Mouse (Mus musculus): ENCODE data around the gene Hist1h4c. TPM values are rescaled to one million over a fixed set of nuclear protein-coding genes. Genes with fewer than 3 reads are reported as not detected.

Hist1h4c gene
- polyA plus RNA-seq, 1 experiment from 2014 or later, result 6.1 TPM

DNA sequence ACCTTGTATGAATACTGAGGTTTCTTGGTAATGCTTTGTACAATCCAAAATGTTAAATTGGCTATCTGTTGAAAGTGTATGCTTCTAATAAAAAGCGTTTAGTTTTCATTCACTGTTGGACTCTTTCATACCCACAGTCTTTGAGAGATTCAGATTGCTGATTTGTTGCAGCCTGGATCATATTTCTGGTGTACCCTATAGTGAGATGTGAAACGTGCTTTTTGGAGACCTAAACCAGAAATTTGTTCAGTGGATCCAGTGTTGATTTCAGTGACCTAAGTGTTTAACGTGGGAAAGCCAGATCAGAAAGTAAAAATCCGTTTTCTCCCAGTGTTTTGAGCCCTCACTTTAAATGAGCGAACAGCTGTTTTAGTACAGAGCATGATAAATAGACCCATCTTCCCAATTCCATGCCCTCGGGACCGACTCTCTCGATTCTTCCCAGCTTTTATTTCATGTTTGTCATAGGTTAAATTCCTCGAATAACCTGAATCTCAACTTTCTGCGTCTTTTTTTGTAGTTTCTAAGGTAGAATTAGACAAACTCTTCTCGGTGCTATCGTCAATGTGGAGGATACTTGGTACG, 42.1 kb upstream of the Hist1h4c start:
- peak overlapping the region; percentile 99 for H3K27ac ChIP-seq
- peak overlapping the region; percentile 95 for H3K4me2 ChIP-seq
- H3K27me3 ChIP-seq (replicated peaks), result no peaks in the 10 kb centered on the region
- WGBS, result 17% methylated on average over 13 of the region's 13 CpGs
- H3K9me3 ChIP-seq, result no peaks in the 10 kb centered on the region
- no peak for ATAC-seq (ENCODE audit: insufficient read depth, low FRiP score, low read depth)
- peak overlapping the region; percentile 39; the same call in 1 of the 2 replicates for H3K9ac ChIP-seq
- no peaks in the 10 kb centered on the region for H3K36me3 ChIP-seq
- H3K4me3 ChIP-seq (replicated peaks), result peak overlapping the region; percentile 64
- H3K4me1 ChIP-seq, result 0 out of 2 replicates have a peak, but pooled peaks cover 2% of the 10 kb centered on the region

DNA sequence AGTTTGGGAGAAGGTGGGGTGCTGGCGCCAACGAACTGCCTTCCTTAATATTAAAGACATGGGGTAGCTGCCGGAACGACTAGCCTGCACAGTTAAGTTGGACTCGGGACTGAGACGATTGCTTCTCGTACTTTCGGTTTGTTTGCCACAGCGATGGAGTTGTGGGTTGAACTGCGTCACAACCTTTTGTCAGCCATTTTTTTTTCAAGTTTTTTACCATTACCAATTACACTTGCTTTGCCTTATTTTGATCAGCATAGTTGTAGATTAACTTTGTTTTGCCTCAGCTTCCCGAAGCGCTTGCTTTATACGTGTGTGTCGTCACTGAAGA, 41.6 kb upstream of the Hist1h4c start:
- Histone ChIP-seq H3K4me3 (replicated peaks) (peak overlapping the region; percentile 64), H3K4me1 (0 out of 2 replicates have a peak, but pooled peaks cover 2% of the 10 kb centered on the region), H3K9ac (peak overlapping the region; percentile 91), H3K27me3 (replicated peaks) (no peaks in the 10 kb centered on the region), H3K36me3 (no peaks in the 10 kb centered on the region), H3K9me3 (no peaks in the 10 kb centered on the region), H3K27ac (peak overlapping the region; percentile 99), H3K4me2 (peak overlapping the region; percentile 95)
- 0% methylated on average over 14 of the region's 14 CpGs for WGBS
- ATAC-seq (ENCODE audit: insufficient read depth, low FRiP score, low read depth), result no peak

GRCm38 (mm10) chr13:23739069-23739921, 41.0 kb upstream of the Hist1h4c start:
- Histone ChIP-seq H3K27me3 (replicated peaks) (no peaks in the 10 kb centered on the region), H3K9ac (peak overlapping the region; percentile 91), H3K4me3 (replicated peaks) (peak overlapping the region; percentile 64), H3K4me1 (0 out of 2 replicates have a peak, but pooled peaks cover 2% of the 10 kb centered on the region), H3K27ac (peak overlapping the region; percentile 99), H3K36me3 (no peaks in the 10 kb centered on the region), H3K4me2 (peak overlapping the region; percentile 95), H3K9me3 (no peaks in the 10 kb centered on the region)
- peak; percentile 89 for ATAC-seq (ENCODE audit: insufficient read depth, low FRiP score, low read depth)
- WGBS, result under 1% methylated on average over 39 of the region's 39 CpGs

DNA sequence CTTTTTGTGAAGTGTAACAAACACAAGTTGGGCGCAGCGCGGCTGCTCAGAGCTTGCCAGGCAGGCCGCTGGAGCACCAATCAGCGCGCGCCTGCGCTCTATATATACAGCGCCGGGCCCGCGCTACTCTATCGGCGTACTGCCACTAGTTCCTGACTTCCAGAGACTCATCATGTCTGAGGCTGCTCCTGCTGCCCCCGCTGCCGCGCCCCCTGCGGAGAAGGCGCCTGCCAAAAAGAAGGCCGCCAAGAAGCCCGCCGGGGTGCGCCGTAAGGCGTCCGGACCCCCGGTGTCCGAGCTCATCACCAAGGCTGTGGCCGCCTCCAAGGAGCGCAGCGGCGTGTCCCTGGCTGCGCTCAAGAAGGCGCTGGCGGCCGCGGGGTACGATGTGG, 40.4 kb upstream of the Hist1h4c start, which contains the start of gene Hist1h1c:
Gene Hist1h1c (plus strand): TSS at position 132 of the 392 bp plus-strand sequence.
- Histone ChIP-seq H3K36me3 (no peaks in the 10 kb centered on the region), H3K9ac (peak within 1 kb of the TSS; percentile 91), H3K9me3 (no peaks in the 10 kb centered on the region), H3K4me3 (replicated peaks) (peak within 1 kb of the TSS; percentile 64), H3K4me2 (peak within 1 kb of the TSS; percentile 95), H3K27me3 (replicated peaks) (no peaks in the 10 kb centered on the region), H3K4me1 (no peaks in the 10 kb centered on the region), H3K27ac (peak within 1 kb of the TSS; percentile 99)
- WGBS, result under 1% methylated on average over 38 of the region's 38 CpGs
- peak; percentile 91 for ATAC-seq (ENCODE audit: insufficient read depth, low FRiP score, low read depth)

DNA sequence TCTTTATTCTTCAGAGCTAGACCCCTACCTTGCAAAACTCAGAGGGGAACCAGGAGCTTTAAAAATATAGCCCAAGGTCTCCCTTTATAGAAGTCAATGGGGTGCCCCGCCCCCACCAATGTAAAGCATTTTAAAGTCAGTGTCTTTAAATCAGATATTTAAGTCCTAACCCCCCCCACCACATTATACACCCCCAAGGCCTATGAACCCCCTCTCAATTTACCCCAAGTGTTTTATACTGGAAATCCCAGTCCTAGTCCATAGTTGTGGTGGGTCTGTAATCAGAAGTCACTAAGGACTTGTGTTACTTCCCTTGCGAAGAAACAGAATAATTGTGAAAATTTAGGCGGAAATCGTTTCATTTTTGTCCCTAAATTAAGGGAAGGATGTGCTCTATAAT, 39.8 kb upstream of the Hist1h4c start:
- no peaks in the 10 kb centered on the region for H3K36me3 ChIP-seq
- peak overlapping the region; percentile 99 for H3K27ac ChIP-seq
- no peaks in the 10 kb centered on the region for H3K4me1 ChIP-seq
- ATAC-seq (ENCODE audit: insufficient read depth, low FRiP score, low read depth), result no peak
- H3K4me2 ChIP-seq, result peak overlapping the region; percentile 95
- no peaks in the 10 kb centered on the region for H3K27me3 ChIP-seq (replicated peaks)
- no peak overlapping the region for H3K9ac ChIP-seq
- WGBS, result 25% methylated on average over 4 of the region's 4 CpGs
- peak overlapping the region; percentile 64; the same call in 1 of the 2 replicates for H3K4me3 ChIP-seq (replicated peaks)
- no peaks in the 10 kb centered on the region for H3K9me3 ChIP-seq

DNA sequence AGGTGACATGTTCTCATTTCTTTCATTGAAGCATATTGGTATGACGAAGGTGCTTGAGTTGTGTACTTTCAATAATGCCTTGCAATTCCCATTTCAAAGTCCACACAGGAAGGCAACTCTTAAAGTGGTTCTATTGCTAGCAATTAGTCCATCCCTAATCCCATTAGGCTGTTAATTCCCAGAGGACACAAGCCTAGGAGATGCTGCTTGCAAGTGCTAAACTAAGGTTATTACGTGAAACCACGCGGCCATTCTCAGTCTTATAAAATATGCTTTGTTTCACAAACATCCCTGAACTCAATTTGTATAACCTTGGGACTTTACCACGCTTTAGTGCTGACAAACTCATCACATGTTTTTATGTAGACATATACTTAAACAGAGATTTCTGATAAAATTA, 38.8 kb upstream of the Hist1h4c start:
- Histone ChIP-seq H3K36me3 (no peaks in the 10 kb centered on the region), H3K27me3 (replicated peaks) (no peaks in the 10 kb centered on the region), H3K9me3 (no peaks in the 10 kb centered on the region), H3K9ac (no peak overlapping the region), H3K27ac (no peak overlapping the region), H3K4me2 (no peak overlapping the region), H3K4me3 (replicated peaks) (no peak overlapping the region), H3K4me1 (no peaks in the 10 kb centered on the region)
- no peak for ATAC-seq (ENCODE audit: insufficient read depth, low FRiP score, low read depth)
- whole genome bisulfite sequencing, result 88% methylated on average over 5 of the region's 5 CpGs

DNA sequence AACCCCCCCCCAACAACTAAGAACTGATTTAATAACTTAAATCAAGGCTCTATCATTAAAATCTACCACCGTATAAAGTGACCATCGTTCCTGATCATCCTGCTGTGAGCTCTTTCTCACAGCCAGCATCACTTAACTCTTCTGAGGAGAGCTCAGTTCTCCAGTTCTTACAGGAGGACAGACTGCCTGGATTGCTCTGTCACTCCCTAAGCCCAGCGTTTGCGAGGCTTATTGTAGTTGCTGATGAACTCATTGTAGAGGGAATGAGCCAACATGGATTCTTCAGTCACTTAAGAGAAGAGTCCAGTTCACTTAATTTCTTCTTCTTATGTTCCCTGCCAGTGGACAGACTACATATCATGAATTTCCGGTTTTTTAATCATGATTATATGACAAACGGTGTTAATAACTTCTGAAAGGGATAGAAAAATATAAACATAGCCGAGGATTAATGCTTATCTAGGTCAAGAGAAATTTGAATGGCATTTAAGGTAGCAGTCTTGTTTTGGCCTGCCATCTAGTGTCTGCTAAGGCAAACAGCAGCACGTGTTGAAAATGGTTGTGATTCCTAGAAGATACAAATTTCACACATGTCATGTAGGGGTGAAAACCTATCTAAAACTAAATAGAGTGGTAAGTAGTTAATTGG, 34.0 kb upstream of the Hist1h4c start:
- Histone ChIP-seq H3K36me3 (no peaks in the 10 kb centered on the region), H3K4me3 (replicated peaks) (no peak overlapping the region), H3K9ac (no peak overlapping the region), H3K27ac (no peak overlapping the region), H3K4me2 (no peak overlapping the region), H3K4me1 (no peaks in the 10 kb centered on the region), H3K9me3 (no peaks in the 10 kb centered on the region), H3K27me3 (replicated peaks) (no peaks in the 10 kb centered on the region)
- 25% methylated on average over 8 of the region's 8 CpGs for WGBS
- no peak for ATAC-seq (ENCODE audit: insufficient read depth, low FRiP score, low read depth)

DNA sequence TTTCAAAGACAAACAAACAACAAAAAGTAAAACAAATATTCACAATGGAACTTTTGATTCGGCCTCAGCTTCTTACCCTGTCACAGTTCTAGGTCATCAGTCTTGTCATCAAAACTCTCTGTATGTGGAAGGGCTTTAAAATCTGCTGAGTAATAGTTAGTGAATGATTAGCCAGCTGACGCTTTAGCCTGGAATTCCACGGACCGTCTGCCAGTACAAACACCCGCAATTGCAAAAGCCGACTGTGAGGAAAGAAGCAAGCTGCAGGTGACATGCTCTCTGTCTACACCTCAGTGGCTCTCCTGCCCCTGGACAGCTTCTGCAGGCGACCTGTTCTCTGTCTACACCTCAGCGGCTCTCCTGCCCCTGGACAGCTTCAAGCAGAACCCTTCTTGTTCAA, 32.2 kb upstream of the Hist1h4c start:
- Histone ChIP-seq H3K4me2 (no peak overlapping the region), H3K36me3 (no peaks in the 10 kb centered on the region), H3K9ac (no peak overlapping the region), H3K27ac (no peak overlapping the region), H3K27me3 (replicated peaks) (no peaks in the 10 kb centered on the region), H3K9me3 (no peaks in the 10 kb centered on the region), H3K4me1 (no peaks in the 10 kb centered on the region), H3K4me3 (replicated peaks) (no peak overlapping the region)
- 18% methylated on average over 8 of the region's 8 CpGs for WGBS
- peak; percentile 72 for ATAC-seq (ENCODE audit: insufficient read depth, low FRiP score, low read depth)

DNA sequence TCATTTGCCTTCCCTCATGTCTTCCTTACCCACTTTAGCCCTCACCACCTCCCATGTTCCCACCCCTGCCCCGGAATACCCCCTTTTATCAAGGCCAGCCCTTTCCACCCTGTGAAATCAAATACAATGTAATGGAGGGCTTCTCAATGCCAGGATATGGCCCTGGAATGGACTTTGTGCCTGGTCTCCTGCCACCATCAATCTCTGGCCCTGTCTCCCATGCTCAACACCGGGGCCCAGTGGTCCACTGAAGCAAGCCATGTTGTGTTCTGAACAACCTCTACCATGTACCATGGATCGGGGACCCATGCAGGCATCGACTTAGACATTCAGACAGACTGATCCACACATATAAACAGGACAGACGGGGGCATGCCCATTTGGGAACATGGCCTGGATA, 31.5 kb upstream of the Hist1h4c start:
- no peak for ATAC-seq (ENCODE audit: insufficient read depth, low FRiP score, low read depth)

GRCm38 (mm10) chr13:23729192-23729525, 30.9 kb upstream of the Hist1h4c start:
- Histone ChIP-seq H3K9me3 (no peaks in the 10 kb centered on the region), H3K36me3 (no peaks in the 10 kb centered on the region), H3K27me3 (replicated peaks) (no peaks in the 10 kb centered on the region), H3K4me2 (no peak overlapping the region), H3K4me3 (replicated peaks) (no peak overlapping the region), H3K4me1 (no peaks in the 10 kb centered on the region), H3K27ac (peak overlapping the region; percentile 4; the same call in 1 of the 2 replicates), H3K9ac (no peak overlapping the region)
- no peak for ATAC-seq (ENCODE audit: insufficient read depth, low FRiP score, low read depth)
- 89% methylated on average over 9 of the region's 9 CpGs for WGBS

More for the DNA sequence above, 31.5 kb upstream of the Hist1h4c start:
- Histone ChIP-seq H3K9ac (no peak overlapping the region), H3K4me1 (no peaks in the 10 kb centered on the region), H3K9me3 (no peaks in the 10 kb centered on the region), H3K4me3 (replicated peaks) (no peak overlapping the region), H3K36me3 (no peaks in the 10 kb centered on the region), H3K27me3 (replicated peaks) (no peaks in the 10 kb centered on the region), H3K27ac (no peak overlapping the region), H3K4me2 (no peak overlapping the region)
- 90% methylated on average over 5 of the region's 5 CpGs for WGBS

DNA sequence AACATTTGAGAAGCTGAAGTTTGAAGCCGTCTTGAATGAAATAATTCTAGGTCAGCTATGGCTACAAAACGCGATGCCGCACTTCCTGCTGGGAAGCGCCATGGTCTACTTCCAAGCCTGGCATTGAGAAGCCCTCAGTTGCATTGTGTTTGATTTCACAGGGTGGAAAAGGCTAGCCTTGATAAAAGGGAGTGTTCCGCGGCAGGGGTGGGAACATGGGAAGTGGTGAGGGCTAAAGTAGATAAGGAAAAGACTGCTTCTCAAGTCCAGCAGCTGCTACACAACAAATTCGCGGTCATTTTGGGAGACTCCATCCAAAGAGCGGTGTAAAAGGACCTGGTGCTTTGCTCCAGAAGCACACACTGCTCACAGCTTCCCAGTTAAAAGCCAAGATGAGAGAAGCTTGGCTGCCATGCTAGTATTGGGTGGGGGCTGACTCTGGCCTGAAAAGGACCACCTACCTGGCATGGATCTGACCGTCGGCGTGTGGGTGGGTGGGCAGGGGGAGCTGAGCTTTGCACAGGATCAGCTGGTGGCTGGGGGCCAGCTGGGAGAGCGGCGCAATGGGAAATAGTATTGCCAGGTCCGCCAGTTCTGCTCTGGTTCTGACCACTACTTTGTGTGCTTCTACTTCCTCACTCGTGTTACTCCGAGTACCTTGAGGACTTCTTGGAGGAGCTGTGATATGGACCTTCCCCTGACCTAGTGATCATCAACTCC, 30.4 kb upstream of the Hist1h4c start:
- no peaks in the 10 kb centered on the region for H3K4me1 ChIP-seq
- WGBS, result 81% methylated on average over 18 of the region's 18 CpGs
- H3K9ac ChIP-seq, result no peak overlapping the region

More for the DNA sequence above, 30.4 kb upstream of the Hist1h4c start:
- H3K4me3 ChIP-seq (replicated peaks), result no peak overlapping the region
- H3K36me3 ChIP-seq, result no peaks in the 10 kb centered on the region
- no peak for ATAC-seq (ENCODE audit: insufficient read depth, low FRiP score, low read depth)
- no peaks in the 10 kb centered on the region for H3K27me3 ChIP-seq (replicated peaks)
- H3K4me2 ChIP-seq, result no peak overlapping the region
- H3K27ac ChIP-seq, result peak overlapping the region; percentile 4; the same call in 1 of the 2 replicates
- H3K9me3 ChIP-seq, result no peaks in the 10 kb centered on the region

All from stomach, embryonic 15.5 days (tissue).